Mouse (Mus musculus): ENCODE data around the gene Slc25a11.

The Slc25a11 gene

GRCm38 (mm10) chr11:70646691-70647650, at the start of gene Slc25a11, which contains the start of gene Rnf167:
TSS of gene Slc25a11 (minus strand) at chr11:70647479.
TSS of gene Rnf167 (plus strand) at chr11:70647235.
- DNase-seq, result peak; percentile 100

GRCm38 (mm10) chr11:70693504-70693903, 46.2 kb upstream of the Slc25a11 start:
- no peak for DNase-seq

GRCm38 (mm10) chr11:70689578-70689977, 42.3 kb upstream of the Slc25a11 start:
- no peak for DNase-seq

GRCm38 (mm10) chr11:70688372-70688771, 41.1 kb upstream of the Slc25a11 start:
- DNase-seq, result no peak

- DNase-seq, result peak; percentile 94
Observed at GRCm38 (mm10) chr11:70687601-70688199, 40.4 kb upstream of the Slc25a11 start, which contains the start of gene Camta2. TSS of gene Camta2 (minus strand) at chr11:70688105.

GRCm38 (mm10) chr11:70686901-70687566, 39.8 kb upstream of the Slc25a11 start:
- peak; percentile 64 for DNase-seq

GRCm38 (mm10) chr11:70683640-70684039, 36.4 kb upstream of the Slc25a11 start:
- DNase-seq, result no peak

GRCm38 (mm10) chr11:70681897-70682581, 34.8 kb upstream of the Slc25a11 start:
- DNase-seq, result peak; percentile 86

GRCm38 (mm10) chr11:70681170-70681569, 33.9 kb upstream of the Slc25a11 start:
- DNase-seq, result no peak

GRCm38 (mm10) chr11:70679894-70680293, 32.6 kb upstream of the Slc25a11 start:
- no peak for DNase-seq

GRCm38 (mm10) chr11:70679361-70679760, 32.1 kb upstream of the Slc25a11 start:
- no peak for DNase-seq

GRCm38 (mm10) chr11:70678576-70678975, 31.3 kb upstream of the Slc25a11 start:
- no peak for DNase-seq

GRCm38 (mm10) chr11:70678092-70678491, 30.8 kb upstream of the Slc25a11 start:
- DNase-seq, result no peak

- no peak for DNase-seq
Observed at GRCm38 (mm10) chr11:70674501-70674900, 27.2 kb upstream of the Slc25a11 start.

GRCm38 (mm10) chr11:70674014-70674413, 26.7 kb upstream of the Slc25a11 start:
- DNase-seq, result no peak

- no peak for DNase-seq
Observed at GRCm38 (mm10) chr11:70671333-70672047, 24.2 kb upstream of the Slc25a11 start.

- DNase-seq, result peak; percentile 25
Observed at GRCm38 (mm10) chr11:70670483-70670882, 23.2 kb upstream of the Slc25a11 start.

GRCm38 (mm10) chr11:70669582-70670345, 22.5 kb upstream of the Slc25a11 start:
- DNase-seq, result peak; percentile 89

GRCm38 (mm10) chr11:70668771-70669505, 21.7 kb upstream of the Slc25a11 start, which contains the start of gene Spag7:
TSS of gene Spag7 (minus strand) at chr11:70669416.
- DNase-seq, result peak; percentile 97

- DNase-seq, result no peak
Observed at GRCm38 (mm10) chr11:70668335-70668770, 21.1 kb upstream of the Slc25a11 start.
